Mouse (Mus musculus) heart, embryonic 16.5 days (tissue): ENCODE measurements around the gene Ost4. TPM values are rescaled to one million over a fixed set of nuclear protein-coding genes. Genes with fewer than 3 reads are reported as not detected.
A peak's percentile ranks its signal among the peaks of the same experiment; 100 is the strongest.

Experiments used
- ATAC-seq: fragments of 200-750 bp; cut with Nextera tagmentation; replicated peaks from 2 replicates; pipeline ENCODE4 v1.8.0; 2017; ENCODE audit warnings: moderate number of reproducible peaks; ENCODE audit not compliant: insufficient read depth, low FRiP score; ENCODE audit errors: extremely low read depth
- H3K27ac ChIP-seq: fragments of 300-500 bp; sonication (generic); 2 replicates; pipeline ENCODE4 v1.5.1; 2014; ENCODE audit warnings: mild to moderate bottlenecking, low read length, control low read depth, moderate library complexity
- H3K27me3 ChIP-seq: fragments of 300-500 bp; sonication (generic); 2 replicates; pipeline ENCODE4 v1.6.1; 2014; ENCODE audit warnings: low read length, mixed read lengths; ENCODE audit not compliant: control insufficient read depth, insufficient read depth
- H3K36me3 ChIP-seq: fragments of 300-500 bp; sonication (generic); 2 replicates; pipeline ENCODE4 v1.6.1; 2014; ENCODE audit not compliant: control insufficient read depth, insufficient read depth
- H3K4me1 ChIP-seq: fragments of 300-500 bp; sonication (generic); 2 replicates; pipeline ENCODE4 v1.6.1; 2014; ENCODE audit warnings: low read length, mixed read lengths; ENCODE audit not compliant: control insufficient read depth, insufficient read depth
- H3K4me2 ChIP-seq: fragments of 300-500 bp; sonication (generic); 2 replicates; pipeline ENCODE4 v1.6.1; 2014; ENCODE audit warnings: low read depth, mild to moderate bottlenecking, control low read depth, low read length
- H3K4me3 ChIP-seq: fragments of 300-500 bp; sonication (generic); 2 replicates; pipeline ENCODE4 v1.5.1; 2014; ENCODE audit warnings: mild to moderate bottlenecking, control low read depth, low read length
- H3K9ac ChIP-seq: fragments of 300-500 bp; sonication (generic); 2 replicates; pipeline ENCODE4 v1.6.1; 2014; ENCODE audit warnings: low read length, control low read depth
- H3K9me3 ChIP-seq: fragments of 300-500 bp; sonication (generic); replicated peaks from 2 replicates; pipeline ENCODE4 v1.6.1; 2016; ENCODE audit warnings: low read length; ENCODE audit not compliant: control insufficient read depth
- WGBS: fragments of 180-500 bp; shearing (Covaris S2); extraction: QIAGEN DNeasy Blood & Tissue Kit; methylation state at CpG from one replicate; pipeline ENCODE4 v1.1.7; 2014; 5-methylcytosine and 5-hydroxymethylcytosine counted together
- polyA plus RNA-seq: library from polyadenylated mRNA; unstranded; fragments of >200 nt; fragmentation: Nextera tagmentation; extraction: Ambion mirVana; gene quantifications from 2 replicates; pipeline ENCODE4 v1.2.1, GENCODE M21; 2015

Gene Ost4
- polyA plus RNA-seq, 1 experiment from 2014 or later: 349 TPM

DNA sequence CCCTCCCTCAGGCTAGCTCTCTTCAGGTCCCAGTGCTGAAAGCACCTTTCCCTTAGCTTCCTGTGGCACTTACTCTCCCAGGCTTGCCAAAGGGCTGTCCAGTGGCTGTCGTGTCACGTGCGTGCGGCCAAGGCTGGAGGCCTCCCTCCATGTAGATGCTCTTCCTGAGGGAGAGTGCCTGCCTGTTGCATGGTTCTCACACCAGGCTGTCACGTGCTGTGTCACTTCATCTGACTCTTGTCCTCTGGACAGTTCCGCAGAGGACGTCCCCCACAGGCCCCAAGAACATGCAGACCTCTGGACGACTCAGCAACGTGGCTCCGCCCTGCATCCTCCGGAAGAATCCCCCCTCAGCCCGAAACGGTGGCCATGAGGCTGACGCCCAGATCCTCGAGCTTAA lies 43.3 kb downstream of the Ost4 start:
- no peak overlapping the region for H3K4me3 ChIP-seq
- no peak overlapping the region for H3K4me2 ChIP-seq
- WGBS: 31% methylated on average over 15 of the region's 15 CpGs
- H3K36me3 ChIP-seq: no peaks in the 10 kb centered on the region
- peaks cover 8% of the 10 kb centered on the region for H3K4me1 ChIP-seq
- H3K27me3 ChIP-seq: no peaks in the 10 kb centered on the region
- H3K27ac ChIP-seq: no peak overlapping the region
- no peaks in the 10 kb centered on the region for H3K9me3 ChIP-seq
- no peak for ATAC-seq
- no peak overlapping the region for H3K9ac ChIP-seq

DNA sequence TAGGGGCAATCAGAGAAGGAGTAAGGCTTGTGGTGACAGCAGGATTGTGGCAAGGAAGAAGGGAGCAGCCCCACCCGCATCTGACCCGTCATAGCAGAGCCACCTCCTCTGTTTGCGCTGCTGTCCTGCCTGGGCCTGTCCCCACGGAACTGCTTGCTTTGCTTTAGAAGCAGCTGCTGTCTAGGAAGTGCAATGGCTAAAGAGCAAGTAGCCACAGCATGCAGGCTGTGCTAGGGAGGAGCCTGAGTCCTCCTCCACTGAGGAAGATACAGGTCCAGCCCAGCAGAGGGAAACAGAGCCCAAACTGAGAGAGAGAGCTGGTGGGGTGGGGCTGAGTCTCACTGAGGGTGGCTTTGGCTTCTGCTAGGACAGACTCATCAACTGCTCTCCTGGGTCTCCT lies 43.7 kb downstream of the Ost4 start:
- Histone ChIP-seq H3K36me3 (no peaks in the 10 kb centered on the region), H3K4me1 (peaks cover 5% of the 10 kb centered on the region), H3K9me3 (no peaks in the 10 kb centered on the region), H3K9ac (no peak overlapping the region), H3K27ac (no peak overlapping the region), H3K4me3 (no peak overlapping the region), H3K4me2 (no peak overlapping the region), H3K27me3 (no peaks in the 10 kb centered on the region)
- WGBS: 51% methylated on average over 4 of the region's 4 CpGs
- ATAC-seq: peak; percentile 56; the same call in 1 of the 2 replicates

DNA sequence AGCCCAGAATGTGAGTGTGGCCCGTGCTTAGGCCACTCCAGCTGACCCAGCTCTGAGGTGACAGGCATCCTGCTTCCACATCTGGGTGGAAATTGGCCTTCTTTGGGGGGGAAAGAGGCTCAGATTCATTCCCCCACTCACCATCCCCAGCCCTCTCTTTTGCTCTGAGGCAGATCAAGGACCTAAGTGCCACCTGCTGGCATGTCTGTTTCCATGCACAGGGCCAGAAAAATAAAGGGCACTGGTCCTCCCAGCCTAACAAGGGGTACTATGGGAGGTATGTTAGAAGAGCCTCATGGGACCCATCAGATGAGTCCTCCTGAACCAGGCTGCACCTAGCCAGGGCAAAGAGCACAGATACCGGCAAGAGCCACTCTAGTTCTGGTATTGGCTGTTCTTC lies 51.5 kb downstream of the Ost4 start:
- no peak; the same call in 1 of the 2 replicates for ATAC-seq
- no peak overlapping the region for H3K27ac ChIP-seq
- WGBS: 79% methylated on average over 2 of the region's 2 CpGs
- H3K4me3 ChIP-seq: no peak overlapping the region
- no peaks in the 10 kb centered on the region for H3K36me3 ChIP-seq
- no peaks in the 10 kb centered on the region for H3K9me3 ChIP-seq
- H3K4me2 ChIP-seq: no peak overlapping the region
- peaks cover 2% of the 10 kb centered on the region; the same call in 1 of the 2 replicates for H3K4me1 ChIP-seq
- no peaks in the 10 kb centered on the region for H3K27me3 ChIP-seq
- no peak overlapping the region for H3K9ac ChIP-seq

Other genes starting within 250 kb of the Ost4 start
- gene Cenpa, start 241.0 kb downstream of the Ost4 start, polyA plus RNA-seq: 210 and 225 TPM in 2 replicates
- gene Dpysl5, start 196.2 kb downstream of the Ost4 start, polyA plus RNA-seq: 2.0 and 2.2 TPM in 2 replicates
- gene Mapre3, start 93.1 kb downstream of the Ost4 start, polyA plus RNA-seq: 18.2 and 19.8 TPM in 2 replicates
- gene Tmem214, start 39.8 kb downstream of the Ost4 start, polyA plus RNA-seq: 58.8 and 61.7 TPM in 2 replicates
- gene Agbl5, start 19.1 kb downstream of the Ost4 start, polyA plus RNA-seq: 10.8 and 11.8 TPM in 2 replicates
- 145 and 157 TPM in 2 replicates for gene Emilin1, start 5.6 kb upstream of the Ost4 start, polyA plus RNA-seq
- 12.9 and 15.0 TPM in 2 replicates for gene Khk, start 13.6 kb upstream of the Ost4 start, polyA plus RNA-seq
- gene Cgref1, start 37.8 kb upstream of the Ost4 start, polyA plus RNA-seq: 2.6 and 2.7 TPM in 2 replicates
- gene Preb, start 52.6 kb upstream of the Ost4 start, polyA plus RNA-seq: 95.9 and 96.5 TPM in 2 replicates
- gene Tcf23, start 60.9 kb upstream of the Ost4 start, polyA plus RNA-seq: 0.09 and 0.24 TPM in 2 replicates
- gene Atraid, start 140.5 kb upstream of the Ost4 start, polyA plus RNA-seq: 117 and 121 TPM in 2 replicates
- 9.4 and 9.5 TPM in 2 replicates for gene Slc5a6, start 141.1 kb upstream of the Ost4 start, polyA plus RNA-seq
- gene Cad, start 147.0 kb upstream of the Ost4 start, polyA plus RNA-seq: 14.4 and 18.4 TPM in 2 replicates
- gene Dnajc5g, start 198.5 kb upstream of the Ost4 start, polyA plus RNA-seq: not detected in 2 replicates
- 0.27 and 0.35 TPM in 2 replicates for gene Slc30a3, start 200.4 kb upstream of the Ost4 start, polyA plus RNA-seq
- gene Trim54, start 208.9 kb upstream of the Ost4 start, polyA plus RNA-seq: 8.1 and 11.2 TPM in 2 replicates
- not detected in 2 replicates for gene Ucn, start 231.0 kb upstream of the Ost4 start, polyA plus RNA-seq
- gene Mpv17, start 246.5 kb upstream of the Ost4 start, polyA plus RNA-seq: 87.6 and 91.5 TPM in 2 replicates